Mouse (Mus musculus) neural tube, postnatal 0 days (tissue): ENCODE results near the gene Gm20911. TPM values are rescaled to one million over a fixed set of nuclear protein-coding genes. Genes with fewer than 3 reads are reported as not detected.

ENCODE experiments used
- polyA plus RNA-seq: library from polyadenylated mRNA; unstranded; fragments of >200 nt; fragmentation: Nextera tagmentation; extraction: Ambion mirVana; gene quantifications from 2 replicates; pipeline ENCODE4 v1.2.1, GENCODE M21; 2015

Gm20911 gene
- polyA plus RNA-seq, result not detected in 2 replicates

DNA sequence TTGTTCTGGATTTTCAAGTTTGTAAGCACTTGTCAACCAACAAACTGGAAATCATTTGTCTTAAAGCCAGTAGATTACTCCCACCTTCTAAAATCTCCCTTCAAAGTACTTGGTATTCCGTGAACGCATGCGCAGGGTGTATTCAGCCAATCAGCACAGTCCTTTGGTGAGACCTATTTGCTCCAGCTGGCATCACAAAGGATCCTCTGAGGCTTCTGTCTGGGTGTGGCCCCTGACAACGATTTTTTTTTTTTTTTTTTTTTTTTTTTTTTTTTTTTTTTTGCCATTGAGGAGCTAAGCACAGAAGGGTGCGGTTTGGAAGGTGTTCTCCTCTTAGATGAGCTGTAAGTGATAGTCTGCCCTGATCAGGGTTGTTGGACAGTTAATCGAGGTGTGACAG lies at the start of gene Gm20911:
TSS of gene Gm20911 (plus strand) at position 301 of the 400 bp plus-strand sequence.

